Mouse (Mus musculus) MEL (cell line): ENCODE results near the gene Cemip2.

Experiments used
- CTCF ChIP-seq, 3 experiments: IDR thresholded peaks in 2 of 3; conservative IDR thresholded peaks in 1 of 3; 2 replicates each; pipeline ENCODE4 v1.5.1; 2011 to 2012; ENCODE audit warnings: low read length in 3 of 3, low read depth in 2 of 3, mild to moderate bottlenecking in 2 of 3, improper control_type of control experiment in 1 of 3, inconsistent platforms in 1 of 3, mixed read lengths in 1 of 3, moderate library complexity in 1 of 3; ENCODE audit not compliant: control insufficient read depth in 1 of 3, insufficient read depth in 1 of 3, poor library complexity in 1 of 3, severe bottlenecking in 1 of 3
- E2F4 ChIP-seq: IDR thresholded peaks from 2 replicates; pipeline ENCODE4 v1.6.1; 2011; ENCODE audit warnings: low read depth, low read length, improper control_type of control experiment, borderline replicate concordance
- EP300 ChIP-seq, 2 experiments: IDR thresholded peaks; 2 replicates each; pipeline ENCODE4 v1.6.1; 2011; ENCODE audit warnings: improper control_type of control experiment in 2 of 2, low read length in 2 of 2, low read depth in 1 of 2, mild to moderate bottlenecking in 1 of 2
- GATA1 ChIP-seq: IDR thresholded peaks from 2 replicates; pipeline ENCODE4 v1.6.1; 2011; ENCODE audit warnings: low read depth, low read length, improper control_type of control experiment
- JUND ChIP-seq: IDR thresholded peaks from 2 replicates; pipeline ENCODE4 v1.6.1; 2011; ENCODE audit warnings: low read depth, mild to moderate bottlenecking, improper control_type of control experiment, low read length
- MAFK ChIP-seq: IDR thresholded peaks from 2 replicates; pipeline ENCODE4 v1.6.1; 2011; ENCODE audit warnings: low read depth, mild to moderate bottlenecking, low read length, improper control_type of control experiment, borderline replicate concordance
- MEF2A ChIP-seq: IDR thresholded peaks from 2 replicates; pipeline ENCODE4 v1.6.1; 2014; ENCODE audit warnings: low read depth, mild to moderate bottlenecking, inconsistent platforms, low read length, improper control_type of control experiment; ENCODE audit not compliant: poor library complexity, insufficient replicate concordance, severe bottlenecking; ENCODE audit errors: extremely low read depth
- MYC ChIP-seq: IDR thresholded peaks from 2 replicates; pipeline ENCODE4 v1.6.1; 2011; ENCODE audit warnings: low read depth, mild to moderate bottlenecking, low read length, improper control_type of control experiment, moderate library complexity
- POLR2A ChIP-seq, 2 experiments: IDR thresholded peaks; 2 replicates each; pipeline ENCODE4 v1.6.1; 2011 to 2012; ENCODE audit warnings: low read length in 2 of 2, mild to moderate bottlenecking in 2 of 2, control low read depth in 1 of 2, improper control_type of control experiment in 1 of 2, low read depth in 1 of 2, moderate library complexity in 1 of 2; ENCODE audit not compliant: control insufficient read depth in 1 of 2, insufficient read depth in 1 of 2, poor library complexity in 1 of 2
- SIN3A ChIP-seq: IDR thresholded peaks from 2 replicates; pipeline ENCODE4 v1.6.1; 2012; ENCODE audit warnings: low read length, improper control_type of control experiment, inconsistent platforms
- SMC3 ChIP-seq: IDR thresholded peaks from 2 replicates; pipeline ENCODE4 v1.6.1; 2011; ENCODE audit warnings: low read depth, low read length, improper control_type of control experiment
- TAL1 ChIP-seq: IDR thresholded peaks from 2 replicates; pipeline ENCODE4 v1.6.1; 2012; ENCODE audit warnings: mild to moderate bottlenecking, inconsistent platforms, low read length, moderate library complexity, mixed read lengths
- ZNF384 ChIP-seq: IDR thresholded peaks from 2 replicates; pipeline ENCODE4 v1.6.1; 2012; ENCODE audit warnings: low read depth, mild to moderate bottlenecking, inconsistent platforms, low read length, improper control_type of control experiment

GRCm38 (mm10) chr19:21804488-21804887 is 26.3 kb downstream of the Cemip2 start:
- TF ChIP-seq MEF2A (no peak), POLR2A (IDR thresholded peaks at IDR 0.05; ENCODE audit: control insufficient read depth in 1 of 2, insufficient read depth in 1 of 2, low read depth in 1 of 2, low read length in 2 of 2, poor library complexity in 1 of 2) (no peak), TAL1 (no peak), CTCF (IDR thresholded peaks at IDR 0.05 in 2 of 3, conservative IDR thresholded peaks at IDR 0.05 in 1 of 3; ENCODE audit: control insufficient read depth in 1 of 3, insufficient read depth in 1 of 3, low read depth in 2 of 3, low read length in 3 of 3, poor library complexity in 1 of 3, severe bottlenecking in 1 of 3) (no peak), SMC3 (no peak), MYC (no peak), E2F4 (no peak), EP300 (IDR thresholded peaks at IDR 0.05; ENCODE audit: low read depth in 1 of 2, low read length in 2 of 2) (no peak), SIN3A (no peak), JUND (no peak), GATA1 (no peak), MAFK (no peak), ZNF384 (no peak)
